ENCODE assay signal across 14 mouse cellular contexts in genomic region chr9:46111334-46111733, GRCm38 (mm10).
DNase-seq lines count a peak whose midpoint lies in the region; ATAC-seq and TF ChIP-seq lines count a peak whose summit lies in the region.
"Had no signal": no experiment of that assay in that cellular context is flagged by ENCODE, and none has a peak within 500 bp of the region (broad histone marks: within the 10 kb centered on the region; RNA-seq: fewer than 3 reads in every experiment).

No protein-coding gene starts in this region.

- no peaks in the 10 kb centered on the region for H3K36me3 ChIP-seq in heart, embryonic 16.5 days (ENCODE audit: control insufficient read depth, insufficient read depth)
- no peaks in the 10 kb centered on the region for H3K36me3 ChIP-seq in lung, postnatal 0 days (ENCODE audit: insufficient read depth, low read length)
- H3K36me3 ChIP-seq in liver, embryonic 16.5 days (ENCODE audit: control insufficient read depth, insufficient read depth), result no peaks in the 10 kb centered on the region
- H3K36me3 ChIP-seq: hindbrain, embryonic 10.5 days; limb, embryonic 10.5 days had no signal

- H3K27ac ChIP-seq in heart, embryonic 16.5 days (ENCODE audit: low read length), result peak overlapping the region; percentile 68
- 0 out of 2 replicates have a peak overlapping the region, but pooled peaks have one; percentile 51 for H3K27ac ChIP-seq in lung, postnatal 0 days (ENCODE audit: low read length)
- no peak overlapping the region for H3K27ac ChIP-seq in liver, embryonic 16.5 days (ENCODE audit: low read length)
- H3K27ac ChIP-seq: hindbrain, embryonic 10.5 days; limb, embryonic 10.5 days had no signal

- H3K4me2 ChIP-seq in heart, embryonic 16.5 days (ENCODE audit: low read depth, low read length), result peak overlapping the region; percentile 50; the same call in 1 of the 2 replicates
- H3K4me2 ChIP-seq in lung, postnatal 0 days (replicated peaks; ENCODE audit: low read depth, low read length), result no peak overlapping the region
- H3K4me2 ChIP-seq in liver, embryonic 16.5 days (ENCODE audit: low read depth, low read length), result no peak overlapping the region

- H3K4me1 ChIP-seq in heart, embryonic 16.5 days (ENCODE audit: control insufficient read depth, insufficient read depth, low read length), result peaks cover 40% of the 10 kb centered on the region
- peaks cover 11% of the 10 kb centered on the region; the same call in 1 of the 2 replicates for H3K4me1 ChIP-seq in lung, postnatal 0 days (ENCODE audit: insufficient read depth, low read depth, low read length)
- H3K4me1 ChIP-seq in lung, adult 2 months (ENCODE audit: control insufficient read depth, insufficient read depth, low read length), result peaks cover 21% of the 10 kb centered on the region
- peaks cover 15% of the 10 kb centered on the region for H3K4me1 ChIP-seq in liver, embryonic 16.5 days (ENCODE audit: control insufficient read depth, low read depth, low read length)

- no peaks in the 10 kb centered on the region for H3K27me3 ChIP-seq in heart, embryonic 16.5 days (ENCODE audit: control insufficient read depth, insufficient read depth, low read length)
- no peaks in the 10 kb centered on the region for H3K27me3 ChIP-seq in lung, postnatal 0 days (replicated peaks; ENCODE audit: insufficient read depth, low read length)
- no peaks in the 10 kb centered on the region for H3K27me3 ChIP-seq in liver, embryonic 16.5 days (ENCODE audit: control insufficient read depth, insufficient read depth, low read depth, low read length)
- H3K27me3 ChIP-seq: CH12.LX had no signal

- intact Hi-C loops in heart, postnatal 25 days (cut with DNase I), result no loop called here

- no peak for TF ChIP-seq POLR2A in lung, adult 2 months (IDR thresholded peaks at IDR 0.05; ENCODE audit: borderline replicate concordance, extremely low read depth, low read depth, low read length)

- no peak for TF ChIP-seq EP300 in lung, postnatal 0 days (IDR thresholded peaks at IDR 0.05)

- H3K4me3 ChIP-seq in heart, embryonic 16.5 days (ENCODE audit: low read length), result no peak overlapping the region
- H3K4me3 ChIP-seq in lung, postnatal 0 days (ENCODE audit: low read depth, low read length), result no peak overlapping the region
- no peak overlapping the region for H3K4me3 ChIP-seq in lung, adult 2 months (replicated peaks; ENCODE audit: extremely low read depth, low read depth, low read length)
- no peak overlapping the region for H3K4me3 ChIP-seq in liver, embryonic 16.5 days (ENCODE audit: low read depth, low read length)
- H3K4me3 ChIP-seq: hindbrain, embryonic 10.5 days; limb, embryonic 10.5 days had no signal

- no peaks in the 10 kb centered on the region for H3K9me3 ChIP-seq in heart, embryonic 16.5 days (replicated peaks; ENCODE audit: control insufficient read depth, low read length)
- no peaks in the 10 kb centered on the region for H3K9me3 ChIP-seq in lung, postnatal 0 days (ENCODE audit: low read length)
- no peaks in the 10 kb centered on the region for H3K9me3 ChIP-seq in liver, embryonic 16.5 days (replicated peaks; ENCODE audit: control insufficient read depth, low read length)
- H3K9me3 ChIP-seq: hindbrain, embryonic 10.5 days; limb, embryonic 10.5 days had no signal

- no peak for DNase-seq in heart, postnatal 25 days (ENCODE audit: low spot score)
- no peak for DNase-seq in lung, postnatal 0 days (ENCODE audit: low spot score)
- no peak for DNase-seq in lung, adult 2 months
- DNase-seq in right cerebral cortex, postnatal 36 days (ENCODE audit: low spot score in 2 of 2), result no peak
- no peak for DNase-seq in right cerebral cortex, postnatal 14 days
- DNase-seq: adrenal gland, adult 8-10 months; cerebellum, adult 9-10 months; gastrocnemius, postnatal 10 days had no signal

- TF ChIP-seq CTCF in lung, postnatal 0 days (IDR thresholded peaks at IDR 0.05), result no peak
- no peak for TF ChIP-seq CTCF in lung, adult 2 months (IDR thresholded peaks at IDR 0.05; ENCODE audit: insufficient read depth, low read length)

- no peak overlapping the region for H3K9ac ChIP-seq in heart, embryonic 16.5 days (ENCODE audit: low read length)
- no peak overlapping the region for H3K9ac ChIP-seq in lung, postnatal 0 days (replicated peaks; ENCODE audit: low read depth)
- no peak overlapping the region for H3K9ac ChIP-seq in liver, embryonic 16.5 days (ENCODE audit: low read depth, low read length)

- no peak for ATAC-seq in heart, embryonic 16.5 days (replicated peaks; ENCODE audit: extremely low read depth, insufficient read depth, low FRiP score)
- ATAC-seq in lung, postnatal 0 days, result no peak
- 0 out of 2 replicates have a peak, but pooled peaks have one; percentile 21 for ATAC-seq in liver, embryonic 16.5 days (ENCODE audit: low read depth)
- ATAC-seq: midbrain, embryonic 16.5 days had no signal
